Mouse (Mus musculus) MEL (cell line): ENCODE measurements around the gene Mmd.

Experiments
- BHLHE40 ChIP-seq: IDR thresholded peaks from 2 replicates; pipeline ENCODE4 v1.6.1; 2012; ENCODE audit warnings: low read depth, mild to moderate bottlenecking, inconsistent platforms, low read length, improper control_type of control experiment, borderline replicate concordance
- CTCF ChIP-seq, 3 experiments: IDR thresholded peaks in 2 of 3; conservative IDR thresholded peaks in 1 of 3; 2 replicates each; pipeline ENCODE4 v1.5.1; 2011 to 2012; ENCODE audit warnings: low read length in 3 of 3, low read depth in 2 of 3, mild to moderate bottlenecking in 2 of 3, improper control_type of control experiment in 1 of 3, inconsistent platforms in 1 of 3, mixed read lengths in 1 of 3, moderate library complexity in 1 of 3; ENCODE audit not compliant: control insufficient read depth in 1 of 3, insufficient read depth in 1 of 3, poor library complexity in 1 of 3, severe bottlenecking in 1 of 3
- EP300 ChIP-seq, 2 experiments: IDR thresholded peaks; 2 replicates each; pipeline ENCODE4 v1.6.1; 2011; ENCODE audit warnings: improper control_type of control experiment in 2 of 2, low read length in 2 of 2, low read depth in 1 of 2, mild to moderate bottlenecking in 1 of 2
- KAT2A ChIP-seq: conservative IDR thresholded peaks from 2 replicates; pipeline ENCODE4 v1.6.1; 2012; ENCODE audit warnings: low read depth, low read length, improper control_type of control experiment, inconsistent platforms
- MEF2A ChIP-seq: IDR thresholded peaks from 2 replicates; pipeline ENCODE4 v1.6.1; 2014; ENCODE audit warnings: low read depth, mild to moderate bottlenecking, inconsistent platforms, low read length, improper control_type of control experiment; ENCODE audit not compliant: poor library complexity, insufficient replicate concordance, severe bottlenecking; ENCODE audit errors: extremely low read depth
- MXI1 ChIP-seq: IDR thresholded peaks from 2 replicates; pipeline ENCODE4 v1.6.1; 2011; ENCODE audit warnings: mild to moderate bottlenecking, low read depth, low read length, improper control_type of control experiment
- NELFE ChIP-seq: IDR thresholded peaks from 2 replicates; pipeline ENCODE4 v1.6.1; 2011; ENCODE audit warnings: low read depth, low read length, improper control_type of control experiment
- POLR2A ChIP-seq, 2 experiments: IDR thresholded peaks; 2 replicates each; pipeline ENCODE4 v1.6.1; 2011 to 2012; ENCODE audit warnings: low read length in 2 of 2, mild to moderate bottlenecking in 2 of 2, control low read depth in 1 of 2, improper control_type of control experiment in 1 of 2, low read depth in 1 of 2, moderate library complexity in 1 of 2; ENCODE audit not compliant: control insufficient read depth in 1 of 2, insufficient read depth in 1 of 2, poor library complexity in 1 of 2
- SMC3 ChIP-seq: IDR thresholded peaks from 2 replicates; pipeline ENCODE4 v1.6.1; 2011; ENCODE audit warnings: low read depth, low read length, improper control_type of control experiment
- TCF12 ChIP-seq: IDR thresholded peaks from 2 replicates; pipeline ENCODE4 v1.6.1; 2014; ENCODE audit warnings: low read depth, mild to moderate bottlenecking, inconsistent platforms, low read length, improper control_type of control experiment, moderate library complexity
- USF2 ChIP-seq, 2 experiments: IDR thresholded peaks; 2 replicates each; pipeline ENCODE4 v1.6.1; 2011 to 2012; ENCODE audit warnings: improper control_type of control experiment in 2 of 2, low read length in 2 of 2, borderline replicate concordance in 1 of 2, inconsistent platforms in 1 of 2, low read depth in 1 of 2, mild to moderate bottlenecking in 1 of 2; ENCODE audit not compliant: insufficient read depth in 1 of 2
- ZKSCAN1 ChIP-seq: IDR thresholded peaks from 2 replicates; pipeline ENCODE4 v1.6.1; 2012; ENCODE audit warnings: low read depth, mild to moderate bottlenecking, inconsistent platforms, low read length, improper control_type of control experiment, moderate library complexity
- ZNF384 ChIP-seq: IDR thresholded peaks from 2 replicates; pipeline ENCODE4 v1.6.1; 2012; ENCODE audit warnings: low read depth, mild to moderate bottlenecking, inconsistent platforms, low read length, improper control_type of control experiment

DNA sequence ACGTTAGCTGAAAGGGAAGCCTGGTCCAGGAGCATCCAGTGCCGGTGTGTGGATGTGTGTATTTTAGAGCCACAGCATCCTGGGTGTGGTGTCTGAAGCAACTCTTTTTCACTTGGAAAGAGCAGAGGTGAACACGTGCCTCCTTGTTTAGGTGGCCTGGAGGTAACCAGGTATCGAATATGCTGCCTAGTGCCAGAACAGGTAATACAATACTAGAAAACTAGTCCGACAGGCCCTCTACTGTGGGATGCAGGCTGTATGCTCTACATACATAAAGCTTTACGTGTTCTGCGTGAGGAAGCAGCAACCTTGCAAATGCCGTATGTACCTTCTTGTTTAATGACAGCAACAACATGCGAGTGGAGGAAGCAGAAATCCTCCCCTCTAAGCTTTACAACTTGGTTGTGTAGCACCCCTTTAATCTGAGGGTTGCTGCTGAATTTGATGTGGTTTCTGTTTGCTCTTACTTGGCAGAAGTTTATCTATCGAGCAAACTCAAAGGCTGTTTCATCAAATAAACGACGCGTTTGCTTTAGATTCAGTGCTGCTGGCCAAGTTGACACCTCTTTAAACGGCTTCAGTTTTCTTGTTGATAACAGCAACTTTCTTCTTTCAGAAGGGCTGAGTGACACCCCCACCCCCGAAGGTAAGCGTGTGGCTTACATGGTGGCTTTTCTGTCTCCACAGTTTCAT is 7.7 kb downstream of the Mmd start:
- no peak for TF ChIP-seq POLR2A (IDR thresholded peaks at IDR 0.05; ENCODE audit: control insufficient read depth in 1 of 2, insufficient read depth in 1 of 2, low read depth in 1 of 2, low read length in 2 of 2, poor library complexity in 1 of 2)
- no peak for TF ChIP-seq ZNF384
- TF ChIP-seq ZKSCAN1: no peak
- TF ChIP-seq MEF2A: no peak
- no peak for TF ChIP-seq CTCF (IDR thresholded peaks at IDR 0.05 in 2 of 3, conservative IDR thresholded peaks at IDR 0.05 in 1 of 3; ENCODE audit: control insufficient read depth in 1 of 3, insufficient read depth in 1 of 3, low read depth in 2 of 3, low read length in 3 of 3, poor library complexity in 1 of 3, severe bottlenecking in 1 of 3)
- TF ChIP-seq NELFE: no peak
- TF ChIP-seq BHLHE40: no peak
- TF ChIP-seq EP300 (IDR thresholded peaks at IDR 0.05; ENCODE audit: low read depth in 1 of 2, low read length in 2 of 2): peak; percentile 90 to 93
- TF ChIP-seq SMC3: no peak
- no peak for TF ChIP-seq USF2 (IDR thresholded peaks at IDR 0.05; ENCODE audit: borderline replicate concordance in 1 of 2, insufficient read depth in 1 of 2, low read depth in 1 of 2, low read length in 2 of 2)
- TF ChIP-seq TCF12: peak; percentile 82
- peak; percentile 32 for TF ChIP-seq MXI1
- no peak for TF ChIP-seq KAT2A
